Mouse (Mus musculus): ENCODE measurements at regions not wholly inside any gene's neighbourhood (a gene's known extent, or its start where the extent isn't known, plus 50 kb on each side); places are given as distances from the start of the nearest gene placed in this dataset.

GRCm38 (mm10) chr8:9048116-9048515, 357.8 kb upstream of the Arglu1 start:
- in situ Hi-C loops (cut with MboI) = no loop called here

DNA sequence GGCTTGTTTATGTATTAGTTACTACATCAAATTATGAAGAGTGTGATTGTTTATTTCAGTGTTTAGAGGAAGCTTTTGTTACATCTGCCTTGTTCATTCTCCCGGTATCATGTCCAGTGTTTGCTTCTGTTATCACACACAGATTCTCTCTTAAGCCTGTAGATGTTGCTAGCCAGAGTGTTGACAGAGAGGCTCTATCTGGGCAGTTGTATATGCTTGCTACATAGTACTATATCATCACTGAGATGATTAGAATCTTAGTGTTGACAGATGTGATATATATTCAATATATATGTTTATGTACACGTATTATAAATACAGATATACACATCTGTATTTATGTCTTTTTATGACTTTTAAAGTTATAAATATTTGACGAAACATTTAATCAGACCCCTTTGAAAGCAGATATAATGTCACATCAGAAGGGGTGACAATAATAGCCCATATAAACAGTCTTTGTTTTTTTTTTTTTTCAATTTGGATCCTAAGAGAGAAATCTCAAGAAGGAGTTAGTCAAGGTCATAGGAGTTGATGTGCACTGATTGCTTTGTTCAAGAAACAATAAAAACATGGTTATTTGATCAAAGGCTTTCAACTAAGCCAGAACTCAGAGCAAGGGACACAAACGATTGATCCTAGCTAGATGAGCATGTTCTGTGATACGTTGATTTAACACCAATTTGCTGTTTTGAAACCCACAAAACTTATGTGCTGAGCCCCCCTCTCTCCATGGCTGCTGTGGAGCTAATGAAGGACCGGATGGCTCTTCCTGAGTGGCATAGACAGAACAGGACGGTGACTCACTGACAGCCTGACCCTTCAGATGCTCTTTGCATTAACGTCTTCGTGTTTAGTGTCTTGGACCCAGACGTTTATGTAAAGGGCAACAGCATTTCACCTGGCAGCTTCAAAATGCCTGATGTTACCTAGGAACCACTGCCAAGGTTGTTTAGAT, 352.8 kb upstream of the Arglu1 start:
- in situ Hi-C loops (cut with MboI) = no loop called here

GRCm38 (mm10) chr8:9029156-9029555, 338.8 kb upstream of the Arglu1 start:
- in situ Hi-C loops (cut with MboI) = no loop called here

GRCm38 (mm10) chr8:9027672-9028071, 337.4 kb upstream of the Arglu1 start:
- in situ Hi-C loops (cut with MboI) = no loop called here

- in situ Hi-C loops (cut with MboI) = no loop called here
Measured at GRCm38 (mm10) chr8:9025872-9026271, 335.6 kb upstream of the Arglu1 start.

- in situ Hi-C loops (cut with MboI) = no loop called here
Measured at GRCm38 (mm10) chr8:9025378-9025777, 335.1 kb upstream of the Arglu1 start.

DNA sequence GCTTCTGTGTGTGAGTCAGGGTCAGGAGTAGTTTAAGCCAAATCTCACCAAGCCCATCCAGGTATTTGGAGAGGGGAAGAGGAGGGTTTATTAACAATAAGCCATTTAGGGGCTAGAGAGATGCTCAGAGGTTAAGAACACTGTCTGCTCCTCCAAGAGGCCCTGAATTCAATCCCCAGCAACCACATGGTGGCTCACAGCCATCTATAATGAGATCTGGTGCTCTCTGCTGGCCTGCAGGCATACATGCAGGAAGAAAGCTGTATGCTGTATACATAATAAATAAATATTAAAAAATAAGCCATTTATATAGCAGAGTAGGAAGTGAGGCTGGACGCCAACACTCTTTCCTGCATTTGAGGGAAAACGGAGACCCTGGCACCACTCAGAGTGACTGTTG, 330.4 kb upstream of the Arglu1 start:
- in situ Hi-C loops (cut with MboI) = no loop called here

DNA sequence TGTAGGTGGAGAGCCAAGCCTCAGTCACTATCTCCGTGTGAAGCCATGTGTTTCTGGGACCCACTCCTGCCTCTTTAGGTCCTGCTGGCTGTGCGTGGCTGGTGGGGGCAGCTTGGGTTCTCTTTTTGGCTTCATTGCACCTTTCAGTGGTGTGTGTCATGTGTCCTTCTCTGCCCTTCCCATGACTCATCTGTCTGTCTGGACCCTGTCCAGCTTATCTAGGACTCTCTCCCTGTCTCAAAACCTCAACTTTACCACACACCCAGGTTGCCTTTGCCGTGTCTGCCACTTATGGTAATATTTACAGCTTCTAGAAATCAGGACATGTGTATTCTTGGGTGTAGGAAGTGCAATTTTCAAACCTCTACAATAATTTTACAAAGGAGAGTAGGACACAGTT, 329.9 kb upstream of the Arglu1 start:
- in situ Hi-C loops (cut with MboI) = no loop called here

DNA sequence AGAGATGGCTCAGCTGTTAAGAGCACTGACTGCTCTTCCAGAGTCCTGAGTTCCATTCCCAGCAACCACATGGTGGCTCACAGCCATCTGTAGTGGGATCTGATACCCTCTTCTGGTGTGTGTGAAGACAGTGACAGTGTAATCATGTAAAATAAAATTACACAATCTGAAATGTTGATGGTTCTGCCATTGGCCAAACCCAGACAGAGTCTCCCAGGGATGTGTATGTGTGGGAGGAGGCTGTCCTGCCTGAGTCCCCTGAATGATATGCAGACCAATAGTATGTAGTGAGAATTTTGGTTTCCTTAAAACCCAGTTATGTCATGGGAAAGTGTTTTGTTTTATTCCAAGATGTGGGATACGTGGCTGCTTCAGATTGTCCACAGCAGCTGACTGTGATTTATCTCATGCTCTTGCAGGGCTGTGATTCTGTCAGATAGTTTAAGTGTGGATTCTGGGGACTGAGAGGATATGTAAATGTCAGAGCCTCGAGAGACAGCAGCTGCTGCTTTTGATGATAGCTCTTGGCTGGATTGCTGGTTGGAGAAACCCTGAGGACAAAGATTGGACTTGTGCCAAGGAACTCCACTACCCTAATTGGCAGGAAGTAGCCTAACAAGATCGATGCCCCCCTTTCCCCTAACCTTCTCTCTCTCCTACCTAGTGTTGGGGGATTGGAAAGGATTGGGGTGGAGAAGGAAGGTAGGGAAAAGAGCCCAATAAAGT, 321.6 kb upstream of the Arglu1 start:
- in situ Hi-C loops (cut with MboI) = no loop called here

GRCm38 (mm10) chr8:9008006-9008780, 317.9 kb upstream of the Arglu1 start:
- in situ Hi-C loops (cut with MboI) = no loop called here

GRCm38 (mm10) chr8:8999914-9000313, 309.6 kb upstream of the Arglu1 start:
- in situ Hi-C loops (cut with MboI) = loop anchor here (25.0 kb wide), 1 partner anchor 338 kb away; the partner anchor contains the start of gene Efnb2

DNA sequence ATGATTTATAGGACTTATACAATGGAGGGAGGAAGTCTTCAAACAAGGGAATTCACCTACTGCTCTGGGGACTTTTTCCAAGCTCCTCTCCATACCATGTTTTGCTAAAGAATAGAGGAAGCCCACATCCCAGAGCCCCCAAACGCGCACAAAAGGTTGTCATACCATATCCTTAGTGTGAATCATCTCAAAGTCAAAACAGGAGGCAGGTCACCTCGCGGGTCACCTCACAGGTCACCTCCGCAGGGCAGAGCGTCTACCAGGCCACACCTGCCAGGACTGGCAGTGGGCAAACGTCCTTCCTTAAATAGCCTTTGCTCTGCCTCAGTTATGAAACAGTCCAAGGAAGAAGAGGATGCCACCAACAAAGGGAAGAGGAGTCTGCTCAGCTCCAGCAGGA, 307.3 kb upstream of the Arglu1 start:
- in situ Hi-C loops (cut with MboI) = loop anchor here (25.0 kb wide), 1 partner anchor 335 kb away; the partner anchor contains the start of gene Efnb2

DNA sequence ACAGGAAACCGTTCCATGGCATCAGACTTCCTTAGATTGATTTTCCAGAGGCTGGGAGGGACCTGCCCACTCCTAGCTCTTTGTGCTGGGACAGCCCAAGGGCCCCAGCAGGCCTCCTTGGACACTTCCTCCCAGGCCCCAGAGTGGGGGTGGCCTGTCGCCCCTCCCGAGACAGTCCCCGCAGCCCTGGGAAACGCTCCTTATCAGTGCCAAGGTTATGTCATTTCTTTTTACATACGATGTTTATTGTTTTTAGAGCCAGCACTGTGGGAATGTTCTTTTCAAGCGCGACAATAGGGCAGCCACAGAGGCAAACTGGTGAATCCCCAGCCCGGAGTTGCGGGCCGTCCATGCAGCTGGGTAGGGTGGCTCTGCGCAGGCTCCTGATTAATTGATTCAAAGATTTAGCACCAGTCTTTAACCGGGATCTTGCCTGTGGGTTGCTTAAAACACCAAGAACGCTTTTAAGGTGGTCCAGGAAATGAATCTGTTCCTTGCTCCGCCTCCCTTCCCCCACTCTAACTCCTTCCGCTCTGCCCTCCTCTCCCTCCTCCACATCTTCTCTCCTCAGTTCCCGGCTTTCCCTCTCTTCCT, 304.4 kb upstream of the Arglu1 start:
- in situ Hi-C loops (cut with MboI) = loop anchor here (25.0 kb wide), 1 partner anchor 332 kb away; the partner anchor contains the start of gene Efnb2

DNA sequence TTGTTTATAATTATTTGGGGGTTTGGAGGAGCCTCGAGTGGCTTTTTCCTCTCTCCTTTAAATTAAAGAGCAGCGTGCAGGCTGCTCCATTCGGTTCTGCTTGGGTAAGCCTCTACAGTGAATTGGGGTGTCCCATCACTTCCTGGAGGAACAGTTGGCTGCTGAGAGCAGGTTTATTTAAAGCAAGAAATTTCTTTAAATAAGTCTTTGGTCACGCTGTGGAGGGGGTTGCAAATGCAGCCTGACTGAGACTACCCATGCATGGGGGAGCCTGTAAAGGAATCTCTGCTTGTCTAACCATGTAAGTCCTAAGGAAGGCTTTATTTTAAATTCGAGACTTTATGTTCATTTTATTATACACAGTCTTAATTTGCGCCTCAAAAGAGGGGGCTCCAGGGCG, 303.7 kb upstream of the Arglu1 start:
- in situ Hi-C loops (cut with MboI) = loop anchor here (25.0 kb wide), 1 partner anchor 332 kb away; the partner anchor contains the start of gene Efnb2

- in situ Hi-C loops (cut with MboI) = loop anchor here (25.0 kb wide), 1 partner anchor 330 kb away; the partner anchor contains the start of gene Efnb2
Measured at GRCm38 (mm10) chr8:8992461-8993032, 302.2 kb upstream of the Arglu1 start.

DNA sequence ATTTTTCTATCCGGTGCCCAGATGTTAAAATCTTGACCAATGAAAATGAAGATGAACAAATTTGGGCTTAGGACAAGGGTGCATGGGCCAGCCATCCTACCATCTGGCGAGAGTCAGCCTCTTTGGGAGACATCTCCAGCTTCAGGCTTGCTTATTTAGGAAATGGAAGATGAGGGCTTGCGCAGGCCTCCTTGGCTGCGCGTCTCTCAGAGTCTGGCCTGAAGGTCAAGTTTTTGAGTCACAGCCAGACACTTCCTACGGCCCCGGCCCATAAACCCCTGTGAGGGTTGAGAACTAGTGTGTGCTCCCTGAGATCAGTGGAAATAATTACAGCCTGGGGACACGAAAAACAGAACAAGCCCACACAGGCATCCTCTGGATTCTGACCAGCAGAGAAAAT, 300.7 kb upstream of the Arglu1 start:
- in situ Hi-C loops (cut with MboI) = loop anchor here (25.0 kb wide), 1 partner anchor 329 kb away; the partner anchor contains the start of gene Efnb2

DNA sequence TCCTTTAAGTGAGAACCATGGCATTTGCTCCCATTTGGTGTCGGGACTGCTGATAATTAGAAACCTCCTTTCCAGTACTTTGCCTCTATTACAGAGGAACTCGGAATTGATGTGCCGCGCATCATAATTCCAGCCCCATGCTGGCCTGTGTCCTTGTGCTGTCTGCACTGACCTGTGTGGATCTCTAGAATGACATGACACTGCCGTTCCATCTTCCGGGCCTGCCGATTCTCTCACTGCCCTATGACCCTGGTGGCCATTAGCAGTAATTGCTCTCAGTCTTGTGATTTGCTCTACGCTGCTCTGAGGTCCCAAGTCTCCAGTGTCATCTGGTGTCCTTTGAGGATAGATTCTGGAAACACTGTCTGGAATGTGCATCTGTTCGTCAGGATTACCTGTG, 295.7 kb upstream of the Arglu1 start:
- in situ Hi-C loops (cut with MboI) = loop anchor here (25.0 kb wide), 1 partner anchor 324 kb away; the partner anchor contains the start of gene Efnb2

GRCm38 (mm10) chr8:8985395-8985794, 295.1 kb upstream of the Arglu1 start:
- in situ Hi-C loops (cut with MboI) = loop anchor here (25.0 kb wide), 1 partner anchor 323 kb away; the partner anchor contains the start of gene Efnb2

GRCm38 (mm10) chr8:8984829-8985251, 294.5 kb upstream of the Arglu1 start:
- in situ Hi-C loops (cut with MboI) = loop anchor here (25.0 kb wide), 1 partner anchor 323 kb away; the partner anchor contains the start of gene Efnb2

DNA sequence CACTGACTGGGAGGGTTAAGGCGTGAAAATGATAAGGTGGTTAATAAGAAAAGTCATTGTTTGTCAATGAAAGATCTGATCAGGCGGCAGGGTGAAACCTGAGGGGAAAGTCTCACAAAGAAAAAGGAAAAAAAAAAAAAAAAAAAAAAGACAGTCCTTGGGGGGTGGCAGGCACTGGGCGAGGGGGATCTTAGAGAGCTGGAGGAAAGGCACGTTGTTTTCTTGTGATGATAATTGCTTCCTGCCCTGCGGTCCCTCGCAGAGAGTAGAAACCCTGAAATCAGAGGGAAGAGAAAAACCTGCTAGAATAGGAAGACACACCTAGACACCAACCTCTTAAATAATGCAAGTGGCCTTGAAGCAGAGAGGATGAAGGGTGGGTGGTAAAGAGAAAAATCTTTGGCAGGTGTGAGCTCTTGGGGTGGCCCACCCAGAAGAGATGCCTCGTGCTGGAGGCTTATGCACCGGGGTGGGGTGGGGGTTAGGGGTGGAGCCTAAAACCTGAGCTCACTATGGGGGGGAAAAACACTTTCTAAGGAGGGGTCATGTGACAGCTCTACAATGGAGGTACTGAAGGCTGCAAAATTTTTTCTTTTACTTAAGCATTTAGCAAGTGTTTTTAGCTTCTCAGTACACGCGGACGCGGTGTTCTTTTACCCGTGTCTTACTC, 294.0 kb upstream of the Arglu1 start:
- in situ Hi-C loops (cut with MboI) = loop anchor here (25.0 kb wide), 1 partner anchor 322 kb away; the partner anchor contains the start of gene Efnb2
